Mouse (Mus musculus): Measurements from ENCODE around the gene Ces3b.

DNA sequence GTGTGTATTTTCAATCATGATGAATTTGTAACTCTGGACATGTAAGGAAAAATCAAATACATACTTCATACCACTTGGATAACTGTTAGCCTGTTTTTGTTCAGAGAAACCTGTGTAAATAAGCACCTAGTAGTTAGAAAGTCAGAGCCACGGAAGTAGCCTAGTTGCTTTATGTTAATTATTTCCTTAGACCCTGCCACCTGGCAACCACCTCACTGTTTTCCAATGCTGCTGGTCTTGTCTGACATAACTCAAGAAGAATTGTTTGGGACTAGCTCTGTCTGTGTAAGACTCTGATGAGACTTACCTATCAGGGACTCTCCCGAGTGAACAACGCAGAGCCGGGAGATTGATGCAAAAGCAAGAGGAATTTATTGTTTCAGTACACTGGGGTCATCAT lies 7.0 kb upstream of the Ces3b start:
- TF ChIP-seq CTCF (IDR thresholded peaks at IDR 0.05; ENCODE audit: borderline replicate concordance, insufficient read depth, low read depth, low read length) (no peak), POLR2A (IDR thresholded peaks at IDR 0.05; ENCODE audit: borderline replicate concordance, insufficient read depth, low read length) (no peak)
